Mouse (Mus musculus): ENCODE measurements around the gene Tcerg1l.

DNA sequence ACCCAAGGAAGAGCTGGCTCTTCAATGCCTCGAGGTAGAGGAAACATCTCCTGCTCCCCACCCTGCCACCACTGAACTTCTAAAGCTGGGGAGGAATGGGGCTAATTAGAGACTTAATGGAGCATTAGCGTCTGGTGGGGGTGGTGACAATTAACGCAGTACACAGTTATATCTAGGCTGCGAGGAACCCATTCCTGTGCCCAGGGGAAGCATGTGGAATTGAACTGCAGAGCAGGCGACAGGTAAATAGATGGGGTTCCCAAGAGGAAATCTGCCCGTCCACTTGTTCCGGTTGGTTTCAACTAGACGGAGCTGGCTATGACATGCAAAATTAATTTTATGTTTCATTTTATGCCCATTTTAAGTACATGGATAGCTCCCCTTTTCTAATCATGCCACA is 128.1 kb downstream of the Tcerg1l start:
- TF ChIP-seq CTCF (conservative IDR thresholded peaks at IDR 0.05; ENCODE audit: insufficient read depth, insufficient read length, low read depth, low read length) (no peak), POLR2A (IDR thresholded peaks at IDR 0.05; ENCODE audit: low read depth, low read length) (no peak)
